Mouse (Mus musculus) midbrain, embryonic 11.5 days (tissue): ENCODE measurements at regions not wholly inside any gene's neighbourhood (a gene's known extent, or its start where the extent isn't known, plus 50 kb on each side); places are given as distances from the start of the nearest gene placed in this dataset.

Source experiments
- ATAC-seq: fragments of 200-750 bp; cut with Nextera tagmentation; 2 replicates; pipeline ENCODE4 v1.8.0; 2017; ENCODE audit warnings: moderate TSS enrichment, moderate library complexity; ENCODE audit not compliant: low FRiP score
- DNase-seq: peaks from one replicate; pipeline ENCODE4 v3.0.0; 2015; ENCODE audit warnings: low spot score; ENCODE audit errors: missing footprints
- H3K27ac ChIP-seq: fragments of 300-500 bp; sonication (generic); 2 replicates; pipeline ENCODE4 v1.5.1; 2014; ENCODE audit warnings: low read depth, low read length
- H3K27me3 ChIP-seq: fragments of 300-500 bp; sonication (generic); 2 replicates; pipeline ENCODE4 v1.6.1; 2014; ENCODE audit warnings: mild to moderate bottlenecking, low read length, moderate library complexity, mixed read lengths; ENCODE audit not compliant: control insufficient read depth, insufficient read depth
- H3K36me3 ChIP-seq: fragments of 300-500 bp; sonication (generic); 2 replicates; pipeline ENCODE4 v1.6.1; 2014; ENCODE audit warnings: mild to moderate bottlenecking, low read length, moderate library complexity, mixed read lengths; ENCODE audit not compliant: control insufficient read depth, insufficient read depth
- H3K4me1 ChIP-seq: fragments of 300-500 bp; sonication (generic); 2 replicates; pipeline ENCODE4 v1.6.1; 2014; ENCODE audit warnings: low read length; ENCODE audit not compliant: control insufficient read depth, insufficient read depth
- H3K4me2 ChIP-seq: fragments of 300-500 bp; sonication (generic); 2 replicates; pipeline ENCODE4 v1.6.1; 2014; ENCODE audit warnings: mild to moderate bottlenecking, moderate library complexity
- H3K4me3 ChIP-seq: fragments of 300-500 bp; sonication (generic); 2 replicates; pipeline ENCODE4 v1.5.1; 2014; ENCODE audit warnings: low read depth, low read length
- H3K9ac ChIP-seq: fragments of 300-500 bp; sonication (generic); 2 replicates; pipeline ENCODE4 v1.6.1; 2014; ENCODE audit warnings: low read length
- H3K9me3 ChIP-seq: fragments of 300-500 bp; sonication (generic); 2 replicates; pipeline ENCODE4 v1.6.1; 2016; ENCODE audit warnings: low read length; ENCODE audit not compliant: control insufficient read depth
- WGBS: fragments of 180-500 bp; shearing (Covaris S2); extraction: QIAGEN DNeasy Blood & Tissue Kit; methylation state at CpG from one replicate; pipeline ENCODE4 v1.1.7; 2014; 5-methylcytosine and 5-hydroxymethylcytosine counted together

DNA sequence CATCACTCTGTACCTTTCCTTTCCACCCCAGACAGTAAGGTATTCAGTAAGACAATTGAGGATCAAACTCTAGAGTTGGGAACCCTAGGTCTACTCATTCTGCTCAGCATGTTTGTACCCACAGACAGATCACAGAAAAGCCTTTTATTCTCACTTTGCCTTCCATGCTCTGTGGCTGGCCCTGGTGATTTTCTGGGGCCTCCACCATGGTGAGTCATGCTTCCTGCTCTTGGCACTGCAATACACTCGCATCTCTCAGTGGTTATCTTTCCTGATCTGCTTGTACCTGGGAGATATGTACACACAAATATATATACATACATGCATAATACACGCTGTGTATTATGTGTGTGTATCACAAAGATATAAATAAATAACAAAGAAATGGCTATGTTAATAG lies 919.2 kb upstream of the Vwc2 start:
- Histone ChIP-seq H3K9ac (no peak overlapping the region), H3K27me3 (no peaks in the 10 kb centered on the region), H3K4me3 (no peak overlapping the region), H3K4me2 (no peak overlapping the region), H3K27ac (no peak overlapping the region), H3K4me1 (no peaks in the 10 kb centered on the region), H3K36me3 (no peaks in the 10 kb centered on the region), H3K9me3 (no peaks in the 10 kb centered on the region)
- WGBS = 88% methylated on average over 2 of the region's 2 CpGs
- DNase-seq (no peak), ATAC-seq (no peak)

DNA sequence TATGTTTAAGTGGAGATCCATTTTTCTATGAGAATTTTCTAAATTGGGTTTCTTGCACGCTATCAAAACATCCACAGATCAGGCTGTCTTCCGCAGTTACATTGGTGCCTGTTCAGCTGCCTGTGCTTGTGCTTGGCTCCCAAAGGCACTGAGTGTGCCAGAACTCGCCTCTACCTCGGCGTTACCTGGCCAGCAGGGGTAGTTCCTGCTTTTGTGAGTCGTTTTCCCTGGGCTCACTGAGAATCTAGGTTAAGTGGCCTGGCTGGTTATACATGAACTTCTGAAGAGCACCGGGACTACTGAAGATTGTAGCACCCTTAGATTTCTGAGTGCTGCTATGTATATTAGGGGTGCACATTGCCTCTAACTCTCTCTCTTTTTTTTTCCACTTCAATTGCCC lies 913.0 kb upstream of the Vwc2 start:
- WGBS = 87% methylated on average over 7 of the region's 7 CpGs

DNA sequence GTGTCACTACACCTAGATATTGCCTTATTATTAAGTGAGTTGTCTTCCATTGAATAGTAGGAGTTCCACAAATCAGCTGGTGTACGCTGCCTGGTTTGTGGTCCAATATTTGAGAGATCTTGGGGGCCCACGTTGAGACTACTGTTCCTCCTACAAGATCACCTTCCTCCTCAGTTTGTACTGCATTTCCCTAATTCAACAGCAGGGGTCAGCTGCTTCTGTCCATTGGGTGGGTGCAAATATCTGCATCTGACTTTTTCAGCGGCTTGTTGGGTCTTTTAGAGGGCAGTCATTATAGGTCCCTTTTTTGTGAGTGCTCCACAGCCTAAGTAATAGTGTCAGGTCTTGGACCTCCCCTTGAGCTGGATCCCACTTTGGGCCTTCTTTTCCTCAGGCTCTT lies 908.8 kb upstream of the Vwc2 start:
- H3K9ac ChIP-seq = no peak overlapping the region
- H3K4me1 ChIP-seq = no peaks in the 10 kb centered on the region
- no peaks in the 10 kb centered on the region for H3K36me3 ChIP-seq
- WGBS = 73% methylated on average over 3 of the region's 3 CpGs
- no peak for ATAC-seq
- no peaks in the 10 kb centered on the region for H3K27me3 ChIP-seq
- H3K4me2 ChIP-seq = no peak overlapping the region
- H3K27ac ChIP-seq = no peak overlapping the region
- no peaks in the 10 kb centered on the region for H3K9me3 ChIP-seq
- H3K4me3 ChIP-seq = no peak overlapping the region
- DNase-seq = no peak

More for the DNA sequence above, 913.0 kb upstream of the Vwc2 start:
- no peak for ATAC-seq
- no peak for DNase-seq
- Histone ChIP-seq H3K4me1 (no peaks in the 10 kb centered on the region), H3K4me3 (no peak overlapping the region), H3K27ac (no peak overlapping the region), H3K27me3 (no peaks in the 10 kb centered on the region), H3K9me3 (no peaks in the 10 kb centered on the region), H3K9ac (no peak overlapping the region), H3K4me2 (no peak overlapping the region), H3K36me3 (no peaks in the 10 kb centered on the region)
